Mouse (Mus musculus): ENCODE results near the gene Nfib.

The Nfib gene

DNA sequence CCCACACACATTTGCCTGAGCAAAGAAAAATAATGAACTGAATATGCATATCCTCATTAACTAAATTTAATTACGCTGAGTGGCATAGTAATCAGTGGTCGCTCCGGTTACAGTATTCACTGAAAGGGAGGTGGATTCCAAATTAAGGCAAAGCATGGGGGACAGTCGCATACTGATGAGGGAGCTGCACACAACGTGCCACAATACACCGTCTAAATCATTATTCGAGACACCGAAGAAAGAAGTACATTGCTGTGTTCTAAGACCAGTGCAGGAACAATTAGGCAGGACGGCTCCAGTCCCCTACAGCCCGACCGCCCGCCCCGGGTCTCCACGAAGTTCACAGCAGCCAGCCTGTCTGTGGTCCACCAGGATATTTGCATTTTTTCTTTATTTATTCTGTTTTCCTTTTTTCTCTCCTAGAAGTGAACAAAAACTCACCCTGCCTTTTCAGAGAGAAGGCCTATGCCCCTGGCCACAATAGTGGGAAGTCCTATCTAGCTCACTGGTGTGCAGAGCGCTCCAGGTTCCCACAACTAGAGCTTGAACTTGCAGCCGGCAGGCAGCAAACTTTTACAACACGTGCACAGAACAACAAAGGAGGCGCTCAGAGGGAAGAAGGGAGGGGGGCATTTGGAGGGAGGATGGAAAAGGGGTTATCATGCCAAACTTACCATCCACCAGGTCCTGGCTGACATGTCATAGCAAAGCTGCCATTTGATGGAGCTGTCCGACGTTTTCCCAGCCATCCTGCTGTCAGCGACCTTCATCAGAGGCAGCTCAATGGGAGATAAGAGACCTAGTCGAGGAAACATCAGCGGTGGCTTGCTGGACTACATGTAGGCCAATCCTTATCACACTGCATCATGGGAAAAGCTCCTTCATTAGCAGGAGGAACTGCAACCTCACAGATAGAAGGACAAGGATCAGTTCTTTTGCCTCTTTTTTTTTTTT, at the start of gene Nfib:
Nfib (minus strand) TSS at position 910 of the 954 bp plus-strand sequence.
- DNase-seq (ENCODE audit: low spot score) = no peak

- DNase-seq (ENCODE audit: low spot score) = no peak
Measured at GRCm38 (mm10) chr4:82735764-82736163, 30.2 kb upstream of the Nfib start.

DNA sequence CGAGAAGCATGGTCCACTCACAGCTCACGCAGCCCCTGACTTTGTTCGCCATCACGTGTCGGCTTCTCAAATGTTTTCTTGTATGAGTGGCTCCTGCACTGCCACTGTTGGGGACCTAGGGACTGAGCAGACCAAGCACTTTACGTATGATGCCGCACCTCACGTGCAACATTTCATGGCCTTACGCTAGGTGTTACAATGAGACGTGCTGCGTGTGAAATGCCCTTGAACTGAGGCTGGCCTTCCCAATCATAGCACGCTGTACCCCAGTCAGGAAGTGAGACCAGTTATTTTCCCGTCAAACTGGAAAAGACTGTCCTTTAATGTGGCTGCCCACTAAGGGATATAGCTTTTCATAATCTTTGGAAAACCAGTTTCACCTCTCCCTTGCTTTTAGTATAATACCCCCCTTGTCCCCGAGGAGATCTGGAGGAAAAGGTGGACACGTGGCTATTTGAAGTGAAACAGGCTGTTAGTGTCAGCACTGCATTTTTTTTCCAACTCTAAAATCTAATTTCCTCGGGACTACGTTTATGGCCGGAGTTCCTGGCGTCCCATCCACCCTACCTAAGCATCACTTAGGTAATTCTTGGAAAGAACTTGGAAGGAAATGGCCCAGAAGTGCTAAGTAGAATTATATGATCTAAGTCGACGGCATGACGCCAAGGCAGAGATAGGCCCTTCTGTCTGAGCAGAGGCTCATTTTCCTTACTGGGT, 29.4 kb upstream of the Nfib start:
- DNase-seq (ENCODE audit: low spot score) = no peak

DNA sequence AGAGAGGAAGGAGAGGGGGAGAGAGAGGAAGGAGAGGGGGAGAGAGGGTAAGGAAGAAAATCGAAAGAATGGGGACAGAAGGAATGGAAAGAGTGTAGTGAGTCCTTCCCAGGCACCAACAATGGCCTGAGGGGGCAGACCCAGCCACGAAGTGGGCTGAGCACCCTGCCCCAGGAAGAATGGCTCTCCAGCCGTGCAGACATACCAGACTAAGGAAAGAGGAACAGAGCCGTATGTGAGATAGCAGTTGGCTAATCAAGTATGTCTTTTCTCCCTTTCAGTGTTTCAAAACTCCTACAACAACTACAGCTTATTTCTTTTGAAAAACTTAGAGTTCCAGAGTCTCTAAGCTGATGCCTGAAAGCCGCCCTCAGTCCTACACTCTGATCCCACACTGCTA, 28.8 kb upstream of the Nfib start:
- no peak for DNase-seq (ENCODE audit: low spot score)

- no peak for DNase-seq (ENCODE audit: low spot score)
Measured at GRCm38 (mm10) chr4:82733636-82734035, 28.1 kb upstream of the Nfib start.

DNA sequence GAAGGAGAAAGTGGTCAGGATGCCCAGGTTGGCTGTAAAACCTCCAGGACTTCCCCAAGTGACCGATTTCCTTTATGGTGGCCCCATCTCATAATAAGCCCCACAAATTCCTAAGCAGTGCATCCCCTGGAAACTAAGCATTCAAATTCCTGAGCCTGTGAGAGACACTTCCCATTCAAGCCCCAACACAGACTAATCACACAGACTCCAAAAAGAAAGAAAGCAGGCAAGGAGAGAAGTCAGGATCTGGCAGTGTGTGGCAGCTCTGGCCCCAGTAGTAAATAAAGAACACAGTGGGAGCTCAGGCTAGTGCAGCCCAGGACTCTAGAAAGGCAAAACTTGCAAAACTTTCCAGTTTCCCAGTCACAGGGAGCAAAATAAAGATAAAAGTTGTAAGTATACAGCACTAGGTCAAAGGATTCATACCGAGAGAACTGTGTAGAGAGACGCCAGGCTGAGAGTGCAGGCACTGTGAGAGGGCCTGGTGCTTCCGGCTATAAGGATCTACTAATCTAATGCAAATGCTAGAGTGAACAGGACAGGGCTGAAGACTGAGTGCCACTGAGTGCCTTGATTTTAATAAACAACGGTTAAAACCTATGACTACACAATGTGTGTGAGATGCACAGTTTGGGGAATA, 24.8 kb upstream of the Nfib start:
- DNase-seq (ENCODE audit: low spot score) = no peak

DNA sequence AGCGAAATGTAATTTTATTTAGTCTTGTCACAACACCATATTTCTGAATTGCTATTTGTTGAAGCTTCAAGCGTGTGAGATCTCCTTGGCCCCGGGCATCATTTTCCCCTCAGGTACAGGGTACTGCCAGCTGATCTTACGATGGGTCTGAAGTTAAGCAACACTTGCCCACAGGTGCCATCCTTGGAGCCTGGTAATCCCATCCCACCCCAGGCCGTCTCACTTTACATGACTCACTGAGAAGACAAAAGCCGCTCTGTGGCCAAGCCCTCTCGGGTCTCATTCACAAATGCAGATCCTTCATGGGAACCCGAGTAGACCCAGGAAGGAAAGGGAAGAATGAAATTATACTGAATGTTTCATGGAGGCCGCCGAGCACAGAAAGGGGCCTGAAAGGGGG, 18.5 kb upstream of the Nfib start:
- no peak for DNase-seq (ENCODE audit: low spot score)

DNA sequence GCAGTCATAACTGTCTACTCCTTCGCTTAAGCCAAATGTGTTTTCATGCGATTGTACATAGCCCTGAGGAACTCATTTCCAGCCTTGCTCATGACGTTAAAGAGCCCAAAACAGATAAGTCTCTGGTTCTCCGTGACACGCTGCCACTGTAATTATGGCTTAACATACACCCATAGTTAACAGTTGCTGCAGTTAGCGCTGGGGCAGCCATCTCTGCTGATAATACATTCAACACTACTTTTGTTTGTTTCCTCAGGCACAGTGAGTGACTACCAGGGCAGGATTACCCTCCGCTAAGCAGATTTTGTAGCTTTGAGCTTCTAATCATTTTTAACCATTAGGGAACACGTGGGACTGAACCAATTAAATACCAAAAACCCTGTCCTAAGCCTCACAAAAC, 17.5 kb upstream of the Nfib start:
- no peak for DNase-seq (ENCODE audit: low spot score)

- DNase-seq (ENCODE audit: low spot score) = no peak
Measured at GRCm38 (mm10) chr4:82715833-82716232, 10.3 kb upstream of the Nfib start.

DNA sequence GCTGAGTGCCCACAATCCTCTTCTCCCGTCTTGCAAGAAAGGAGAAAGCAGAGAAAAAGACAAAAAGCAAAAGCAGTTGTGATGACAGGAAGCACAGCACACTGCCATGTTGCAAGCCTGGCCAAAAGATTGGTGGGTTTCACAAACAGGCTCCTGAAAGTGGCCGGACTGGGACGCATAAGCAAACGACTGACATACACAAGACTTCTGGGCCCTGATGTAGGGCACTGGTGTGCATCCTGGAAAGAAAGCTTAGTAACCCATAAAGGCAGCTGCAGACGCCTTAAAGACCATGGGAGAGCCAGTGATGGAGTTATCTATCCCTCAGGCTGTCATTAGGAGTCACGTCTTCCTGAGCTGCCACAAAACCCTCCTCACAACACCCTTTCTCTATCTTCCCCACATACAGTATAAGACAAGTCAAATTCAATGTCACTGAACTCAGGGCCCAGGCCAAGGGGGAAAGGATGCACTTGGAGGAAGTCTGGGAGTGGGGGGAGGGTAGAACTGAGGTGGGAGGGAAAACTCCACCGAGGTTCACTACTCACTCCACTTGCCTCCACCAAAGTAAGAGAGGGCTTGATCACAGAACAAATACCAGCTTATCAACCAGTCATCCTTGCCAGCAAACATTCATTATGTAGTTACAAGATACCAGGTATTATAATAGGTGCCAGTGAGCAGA, 6.2 kb upstream of the Nfib start:
- DNase-seq (ENCODE audit: low spot score) = no peak

- no peak for DNase-seq (ENCODE audit: low spot score)
Measured at GRCm38 (mm10) chr4:82709666-82710065, 4.1 kb upstream of the Nfib start.

DNA sequence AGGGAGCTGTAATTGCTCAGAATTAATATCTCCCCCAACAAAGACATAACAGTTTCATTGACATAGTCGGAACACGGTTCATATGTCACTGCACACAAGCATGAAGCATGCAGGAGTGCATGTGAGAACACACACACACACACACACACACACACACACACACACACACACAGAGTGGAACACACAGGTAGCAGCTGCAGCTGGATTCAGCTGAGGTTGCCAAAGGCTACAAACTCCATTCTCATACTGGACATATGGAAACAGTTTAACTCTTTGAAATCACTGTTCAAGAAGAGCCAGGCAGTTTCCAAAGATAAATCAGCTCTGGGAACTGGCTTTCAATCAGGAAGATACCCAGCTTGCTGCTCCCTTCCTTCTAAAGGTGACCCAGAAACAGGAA, 462 bp upstream of the Nfib start:
- no peak for DNase-seq (ENCODE audit: low spot score)

DNA sequence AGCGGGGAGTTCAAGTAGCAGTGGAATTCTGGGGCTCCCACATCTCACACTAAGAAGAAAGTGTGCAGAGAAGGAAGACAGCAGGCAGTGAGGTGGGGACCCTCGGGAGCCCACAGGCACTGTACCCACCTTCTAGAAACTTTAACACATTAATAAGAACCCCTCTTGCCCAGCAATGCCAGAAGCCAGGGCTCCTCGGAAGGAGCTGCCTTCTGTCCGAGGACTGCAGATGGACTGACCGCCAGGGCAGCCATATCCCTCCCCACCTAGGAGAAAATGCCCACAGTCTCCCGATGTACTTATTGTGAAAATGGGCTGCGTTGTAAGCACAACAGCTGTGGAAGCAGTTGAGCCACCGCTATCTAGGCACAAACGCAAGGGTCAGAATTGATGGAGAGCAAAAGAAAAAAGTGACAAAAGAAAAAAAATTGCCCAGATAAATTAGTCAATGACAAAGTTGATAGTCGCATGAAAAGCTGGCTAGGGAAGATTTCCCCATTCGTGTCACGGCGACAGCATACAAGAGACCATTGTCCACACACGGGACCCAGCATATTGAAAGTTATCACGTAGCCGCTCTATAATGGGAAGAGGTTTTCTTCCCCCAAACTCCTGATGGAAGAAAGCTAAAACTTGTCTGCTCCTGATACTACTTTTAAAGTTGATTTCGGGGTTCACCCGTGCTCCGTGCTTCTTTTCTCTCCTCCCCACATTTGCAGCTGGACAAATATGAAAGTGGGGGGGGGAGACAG, 1.3 kb downstream of the Nfib start:
- DNase-seq (ENCODE audit: low spot score) = no peak

GRCm38 (mm10) chr4:82702808-82703207, 2.7 kb downstream of the Nfib start:
- no peak for DNase-seq (ENCODE audit: low spot score)

GRCm38 (mm10) chr4:82699504-82699903, 6.0 kb downstream of the Nfib start:
- DNase-seq (ENCODE audit: low spot score) = no peak

DNA sequence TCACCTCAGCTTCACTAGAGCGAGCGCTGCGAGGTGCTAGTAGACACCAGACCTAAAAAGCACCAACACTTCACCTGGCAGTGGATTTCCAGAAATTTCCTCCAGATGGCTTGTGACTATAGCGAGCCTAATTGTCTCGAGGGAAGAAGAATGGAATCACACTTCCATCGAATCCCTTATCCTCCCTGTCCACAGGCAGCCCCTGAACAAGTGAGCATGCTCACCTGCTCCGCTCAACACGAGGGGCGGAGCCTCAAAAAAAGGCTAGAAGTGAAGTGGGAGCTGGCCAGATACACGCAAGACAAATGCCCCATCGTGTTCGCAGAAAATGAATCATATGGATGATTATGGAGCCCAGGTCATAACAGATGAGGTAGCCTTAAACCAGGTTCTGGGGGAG, 6.9 kb downstream of the Nfib start:
- DNase-seq (ENCODE audit: low spot score) = no peak

GRCm38 (mm10) chr4:82697151-82697550, 8.4 kb downstream of the Nfib start:
- no peak for DNase-seq (ENCODE audit: low spot score)

DNA sequence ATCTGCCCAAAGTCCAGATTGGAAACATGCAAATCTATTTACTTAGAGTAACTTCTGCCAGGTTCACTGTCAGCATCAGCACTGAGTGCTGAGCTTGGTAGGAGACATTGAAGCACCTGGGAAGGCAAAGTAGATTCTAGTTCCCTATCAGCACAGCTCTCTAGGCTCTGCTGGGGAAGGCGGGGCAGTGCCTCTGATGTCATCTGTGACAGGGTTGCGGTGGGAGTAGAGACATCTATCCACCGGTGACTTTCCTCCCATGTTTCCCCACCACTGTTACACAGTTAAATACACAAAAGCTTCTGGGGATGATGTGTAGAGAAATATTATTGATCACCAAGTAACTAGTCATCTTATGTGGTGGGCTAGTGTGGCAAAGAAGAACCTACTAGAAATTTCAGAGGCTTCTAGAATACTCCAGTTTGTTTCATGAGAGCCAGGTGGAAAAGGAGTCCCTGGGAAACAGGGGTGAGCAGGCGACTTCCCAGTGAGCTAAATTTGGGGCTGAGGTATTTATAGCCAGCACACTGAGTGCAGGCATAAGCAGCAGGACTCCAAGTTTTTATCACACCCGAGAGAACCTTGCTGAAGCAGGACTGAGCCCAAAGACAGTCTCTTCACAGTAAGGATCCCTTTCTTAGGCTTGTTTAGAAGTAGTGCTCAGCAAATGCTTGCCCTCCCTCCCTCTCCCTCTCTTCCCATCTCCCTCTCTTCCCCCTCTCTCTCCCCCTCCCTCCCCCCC, 9.6 kb downstream of the Nfib start:
- no peak for DNase-seq (ENCODE audit: low spot score)

- DNase-seq (ENCODE audit: low spot score) = no peak
Measured at GRCm38 (mm10) chr4:82692009-82692326, 13.6 kb downstream of the Nfib start.

DNA sequence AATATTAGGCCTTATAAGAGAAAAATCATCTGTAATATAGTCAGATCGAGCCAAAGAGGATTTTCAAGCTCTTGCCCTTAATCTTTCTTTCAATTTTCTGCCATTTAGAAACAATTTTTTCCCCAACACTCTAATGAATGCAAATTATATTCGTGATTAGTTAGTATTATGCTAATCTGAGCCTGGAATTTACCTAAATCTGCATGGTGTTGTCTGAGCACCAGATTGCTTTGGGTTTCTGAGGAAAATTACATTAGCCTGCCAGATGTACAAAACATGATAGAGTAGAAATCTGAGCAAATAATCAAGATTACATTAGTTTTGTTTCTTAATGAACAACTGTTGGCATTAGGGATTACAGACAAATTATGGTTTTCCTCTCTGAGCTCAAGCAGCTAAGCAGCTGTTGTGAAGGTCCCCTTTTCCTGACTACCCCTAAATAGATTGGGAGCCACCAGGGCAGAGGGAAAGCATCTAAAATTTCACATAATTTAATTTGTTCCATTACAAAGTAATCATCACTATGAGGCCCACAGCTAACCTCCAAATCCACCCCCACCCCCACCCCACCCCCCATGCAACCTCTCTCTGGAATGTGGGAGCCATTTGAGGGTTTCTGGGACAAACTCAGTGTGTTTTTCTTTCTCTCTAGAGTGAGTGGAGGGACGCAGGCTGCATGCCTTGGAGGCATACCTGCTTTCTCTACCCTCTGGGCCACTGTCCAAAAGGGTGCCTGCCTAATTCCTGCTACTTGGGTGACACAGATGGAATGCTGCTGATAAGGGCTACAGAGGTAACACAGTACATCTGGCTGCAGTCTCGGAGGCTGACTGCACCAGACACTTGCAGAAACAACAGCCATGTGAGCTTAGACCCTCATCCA, 14.2 kb downstream of the Nfib start:
- no peak for DNase-seq (ENCODE audit: low spot score)
